Mouse (Mus musculus): Measurements from ENCODE around the gene Fmod. TPM values are rescaled to one million over a fixed set of nuclear protein-coding genes. Genes with fewer than 3 reads are reported as not detected.

Fmod gene
- total and polyA plus RNA-seq, 3 experiments = 9.3 to 14.5 (median 9.4) TPM

- Histone ChIP-seq H3K36me3 (ENCODE audit: control insufficient read depth, insufficient read depth, low read length) (peaks cover 32% of the 10 kb centered on the region), H3K79me2 (replicated peaks; ENCODE audit: control insufficient read depth, insufficient read depth, low read length) (peaks cover 2% of the 10 kb centered on the region), H3K4me1 (ENCODE audit: control insufficient read depth, insufficient read depth, low read length) (peaks cover 35% of the 10 kb centered on the region), H3K4me3 (peak overlapping the region; percentile 65), H3K27ac (peak overlapping the region; percentile 96), H3K27me3 (ENCODE audit: control insufficient read depth, insufficient read depth, low read length) (no peaks in the 10 kb centered on the region), H3K9ac (ENCODE audit: low read depth, low read length) (peak overlapping the region; percentile 91)
- TF ChIP-seq POLR2A (IDR thresholded peaks at IDR 0.05; ENCODE audit: insufficient read depth, low read depth, low read length) (peak; percentile 9), EP300 (IDR thresholded peaks at IDR 0.05; ENCODE audit: insufficient read depth, low read depth, low read length) (no peak)
- 2% methylated on average over 19 of the region's 19 CpGs for WGBS
- intact Hi-C loops (cut with DNase I) = loop anchor here (1.0 kb wide), 1 partner anchor 21 kb away; no protein-coding TSS in a partner anchor
- DNase-seq = peak; percentile 62
Measured at GRCm38 (mm10) chr1:134078061-134078795, 41.2 kb downstream of the Fmod start.

- Histone ChIP-seq H3K36me3 (ENCODE audit: control insufficient read depth, insufficient read depth, low read length) (peaks cover 29% of the 10 kb centered on the region), H3K9ac (ENCODE audit: low read depth, low read length) (peak within 1 kb of the TSS; percentile 91), H3K4me3 (peak within 1 kb of the TSS; percentile 65), H3K4me1 (ENCODE audit: control insufficient read depth, insufficient read depth, low read length) (peaks cover 35% of the 10 kb centered on the region), H3K79me2 (replicated peaks; ENCODE audit: control insufficient read depth, insufficient read depth, low read length) (peaks cover 2% of the 10 kb centered on the region), H3K27me3 (ENCODE audit: control insufficient read depth, insufficient read depth, low read length) (no peaks in the 10 kb centered on the region), H3K27ac (peak within 1 kb of the TSS; percentile 99)
- DNase-seq = peak; percentile 97 to 99
- intact Hi-C loops (cut with DNase I) = loop anchor here (1.0 kb wide), 1 partner anchor 20 kb away; no protein-coding TSS in a partner anchor
- WGBS = under 1% methylated on average over 59 of the region's 62 CpGs
- peak; percentile 100 for TF ChIP-seq POLR2A (IDR thresholded peaks at IDR 0.05; ENCODE audit: insufficient read depth, low read depth, low read length)
- peak; percentile 89 for TF ChIP-seq EP300 (IDR thresholded peaks at IDR 0.05; ENCODE audit: insufficient read depth, low read depth, low read length)
- TF ChIP-seq CTCF (IDR thresholded peaks at IDR 0.05) = no peak
Measured at GRCm38 (mm10) chr1:134078802-134079476, 41.9 kb downstream of the Fmod start, which contains the start of gene Btg2. Gene Btg2 (minus strand): TSS chr1:134079120.

- H3K4me3 ChIP-seq = peak overlapping the region; percentile 40
- no peaks in the 10 kb centered on the region for H3K27me3 ChIP-seq (ENCODE audit: control insufficient read depth, insufficient read depth, low read length)
- H3K4me1 ChIP-seq (ENCODE audit: control insufficient read depth, insufficient read depth, low read length) = peaks cover 35% of the 10 kb centered on the region
- 10% methylated on average over 9 of the region's 9 CpGs for WGBS
- no peak for TF ChIP-seq CTCF (IDR thresholded peaks at IDR 0.05)
- peak; percentile 64; the same call in 1 of the 2 replicates for TF ChIP-seq POLR2A (IDR thresholded peaks at IDR 0.05; ENCODE audit: insufficient read depth, low read depth, low read length)
- peak; percentile 92 for TF ChIP-seq EP300 (IDR thresholded peaks at IDR 0.05; ENCODE audit: insufficient read depth, low read depth, low read length)
- H3K79me2 ChIP-seq (replicated peaks; ENCODE audit: control insufficient read depth, insufficient read depth, low read length) = peaks cover 2% of the 10 kb centered on the region
- peak; percentile 74 to 82 for DNase-seq
- intact Hi-C loops (cut with DNase I) = no loop called here
- peak overlapping the region; percentile 99 for H3K27ac ChIP-seq
- H3K9ac ChIP-seq (ENCODE audit: low read depth, low read length) = peak overlapping the region; percentile 64
- peaks cover 24% of the 10 kb centered on the region for H3K36me3 ChIP-seq (ENCODE audit: control insufficient read depth, insufficient read depth, low read length)
Measured at GRCm38 (mm10) chr1:134079477-134080163, 42.6 kb downstream of the Fmod start.

GRCm38 (mm10) chr1:134080406-134080805 is 43.4 kb downstream of the Fmod start:
- H3K9ac ChIP-seq (ENCODE audit: low read depth, low read length) = 0 out of 2 replicates have a peak overlapping the region, but pooled peaks have one; percentile 45
- no peaks in the 10 kb centered on the region for H3K27me3 ChIP-seq (ENCODE audit: control insufficient read depth, insufficient read depth, low read length)
- intact Hi-C loops (cut with DNase I) = no loop called here
- TF ChIP-seq POLR2A (IDR thresholded peaks at IDR 0.05; ENCODE audit: insufficient read depth, low read depth, low read length) (no peak), CTCF (IDR thresholded peaks at IDR 0.05) (no peak), EP300 (IDR thresholded peaks at IDR 0.05; ENCODE audit: insufficient read depth, low read depth, low read length) (no peak)
- peak; percentile 11 to 32 for DNase-seq
- peaks cover 32% of the 10 kb centered on the region for H3K4me1 ChIP-seq (ENCODE audit: control insufficient read depth, insufficient read depth, low read length)
- H3K4me3 ChIP-seq = no peak overlapping the region
- H3K79me2 ChIP-seq (replicated peaks; ENCODE audit: control insufficient read depth, insufficient read depth, low read length) = peaks cover 2% of the 10 kb centered on the region
- peak overlapping the region; percentile 99 for H3K27ac ChIP-seq
- WGBS = 86% methylated on average over 4 of the region's 4 CpGs
- peaks cover 18% of the 10 kb centered on the region for H3K36me3 ChIP-seq (ENCODE audit: control insufficient read depth, insufficient read depth, low read length)

GRCm38 (mm10) chr1:134080881-134081450 is 43.9 kb downstream of the Fmod start:
- intact Hi-C loops (cut with DNase I) = loop anchor here (1.0 kb wide), 1 partner anchor 11 kb away; no protein-coding TSS in a partner anchor
- Histone ChIP-seq H3K36me3 (ENCODE audit: control insufficient read depth, insufficient read depth, low read length) (peaks cover 13% of the 10 kb centered on the region), H3K4me1 (ENCODE audit: control insufficient read depth, insufficient read depth, low read length) (peaks cover 33% of the 10 kb centered on the region), H3K4me3 (no peak overlapping the region), H3K79me2 (replicated peaks; ENCODE audit: control insufficient read depth, insufficient read depth, low read length) (peaks cover 2% of the 10 kb centered on the region), H3K27me3 (ENCODE audit: control insufficient read depth, insufficient read depth, low read length) (no peaks in the 10 kb centered on the region), H3K9ac (ENCODE audit: low read depth, low read length) (no peak overlapping the region), H3K27ac (peak overlapping the region; percentile 99)
- TF ChIP-seq POLR2A (IDR thresholded peaks at IDR 0.05; ENCODE audit: insufficient read depth, low read depth, low read length) (no peak), CTCF (IDR thresholded peaks at IDR 0.05) (no peak), EP300 (IDR thresholded peaks at IDR 0.05; ENCODE audit: insufficient read depth, low read depth, low read length) (0 out of 2 replicates have a peak, but pooled peaks have one; percentile 28)
- WGBS = 61% methylated on average over 5 of the region's 5 CpGs
- DNase-seq = peak; percentile 34 to 36

Data from heart, adult 2 months (tissue).